Mouse (Mus musculus) CH12.LX (cell line): ENCODE data around the gene Ms4a1.

Experiments
- CHD2 ChIP-seq: IDR thresholded peaks from 2 replicates; pipeline ENCODE4 v1.6.1; 2011; ENCODE audit warnings: low read length, improper control_type of control experiment
- POLR2A ChIP-seq: IDR thresholded peaks from 2 replicates; pipeline ENCODE4 v1.6.1; 2011; ENCODE audit warnings: low read depth, mild to moderate bottlenecking, improper control_type of control experiment, low read length

DNA sequence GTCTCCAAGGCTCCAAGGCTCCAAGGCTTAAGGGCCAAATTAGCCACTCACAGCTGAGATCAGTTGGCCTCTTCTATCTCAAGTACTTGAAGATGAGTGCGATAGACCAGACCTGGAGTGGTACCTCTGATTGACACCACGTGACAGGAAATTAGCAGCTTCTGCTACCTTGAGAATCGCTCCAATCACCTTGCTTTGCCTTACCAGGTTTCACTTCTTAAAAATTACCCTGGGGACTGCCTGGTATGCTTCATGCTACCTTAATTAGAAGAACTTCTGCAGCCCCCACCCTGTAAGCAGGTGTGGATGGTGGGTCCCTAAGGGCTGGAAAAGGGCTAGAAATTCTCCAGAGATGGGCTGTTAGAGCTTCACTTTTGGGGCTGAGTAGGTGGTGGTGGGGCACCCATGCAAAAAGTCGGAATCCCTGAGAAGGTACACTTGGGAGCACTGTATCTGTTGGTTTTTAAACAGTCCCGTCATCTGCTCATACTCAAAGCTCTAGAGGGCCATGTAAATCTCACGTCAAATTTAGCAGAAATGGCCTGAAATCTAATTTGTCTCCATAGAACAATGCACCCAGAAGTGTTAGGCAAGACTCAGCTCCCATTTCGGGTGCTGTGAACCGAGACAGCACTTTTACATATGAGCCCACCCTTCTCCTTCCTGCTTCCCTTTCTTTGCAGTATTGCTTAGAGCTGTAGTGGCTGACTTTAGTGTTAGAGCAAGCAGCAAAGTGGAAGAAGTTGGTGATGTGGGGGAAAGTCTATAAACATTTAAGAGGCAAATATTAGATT, at the start of gene Ms4a1:
- TF ChIP-seq POLR2A (peak; percentile 82), CHD2 (peak; percentile 63)
